Mouse (Mus musculus): Measurements from ENCODE around the gene Plcg1. TPM values are rescaled to one million over a fixed set of nuclear protein-coding genes. Genes with fewer than 3 reads are reported as not detected.

Gene Plcg1
- 18.2 TPM in 2 replicates for polyA plus RNA-seq (2012; ENCODE audit: insufficient read depth, insufficient read length, missing spikeins)

DNA sequence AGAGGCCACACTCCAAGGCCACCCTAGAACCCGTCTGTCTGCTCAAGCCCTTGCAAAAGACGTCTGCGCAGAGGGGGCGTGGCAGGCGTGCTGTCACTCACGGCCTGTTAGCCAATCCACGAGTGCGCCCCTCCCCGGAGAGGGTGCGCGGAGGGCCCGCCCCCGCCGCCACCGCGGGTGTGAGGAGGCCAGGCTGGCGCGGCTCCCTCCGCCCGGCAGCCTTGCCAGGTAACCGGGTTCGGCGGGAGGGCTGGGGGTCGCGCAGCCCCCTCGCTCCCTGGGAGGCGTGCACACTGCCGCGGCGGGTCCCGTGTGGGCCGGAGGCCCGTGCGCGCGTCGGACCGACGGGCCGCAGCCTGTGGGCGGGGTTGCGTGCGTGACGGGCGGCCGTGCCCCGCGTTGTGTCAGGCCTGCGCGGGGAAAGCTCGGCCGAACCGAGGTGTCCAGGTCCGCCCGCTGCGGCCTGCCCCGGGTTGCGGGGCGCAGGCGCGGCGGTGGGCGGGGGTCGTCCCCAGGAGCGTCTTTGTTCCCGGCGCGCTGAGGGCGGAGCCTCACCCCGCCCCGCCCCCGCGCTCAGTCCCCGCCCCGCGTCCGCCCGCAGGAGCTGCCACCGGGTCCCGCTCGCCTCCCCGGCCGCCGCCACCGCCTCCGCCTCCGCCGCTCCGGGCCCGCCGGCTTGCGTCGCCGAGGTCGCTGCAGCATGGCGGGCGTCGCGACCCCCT is at the start of gene Plcg1:
Plcg1 (plus strand) TSS at position 184 of the 722 bp plus-strand sequence.
- H3K4me3 ChIP-seq (ENCODE audit: insufficient read depth, low read depth, low read length), result peak within 1 kb of the TSS; percentile 84
- peak within 1 kb of the TSS; percentile 88 for H3K27ac ChIP-seq (replicated peaks; ENCODE audit: low read depth, low read length)
- peaks cover 38% of the 10 kb centered on the region for H3K4me1 ChIP-seq (ENCODE audit: control insufficient read depth, insufficient read depth, insufficient read length, low read length)

- H3K4me1 ChIP-seq (ENCODE audit: control insufficient read depth, insufficient read depth, insufficient read length, low read length), result no peaks in the 10 kb centered on the region
- peak overlapping the region; percentile 31; the same call in 1 of the 2 replicates for H3K27ac ChIP-seq (replicated peaks; ENCODE audit: low read depth, low read length)
- H3K4me3 ChIP-seq (ENCODE audit: insufficient read depth, low read depth, low read length), result no peak overlapping the region
Measured at GRCm38 (mm10) chr2:160700271-160700670, 30.8 kb upstream of the Plcg1 start.

GRCm38 (mm10) chr2:160701603-160702002 is 29.5 kb upstream of the Plcg1 start:
- Histone ChIP-seq H3K27ac (replicated peaks; ENCODE audit: low read depth, low read length) (no peak overlapping the region), H3K4me1 (ENCODE audit: control insufficient read depth, insufficient read depth, insufficient read length, low read length) (no peaks in the 10 kb centered on the region), H3K4me3 (ENCODE audit: insufficient read depth, low read depth, low read length) (no peak overlapping the region)

- Histone ChIP-seq H3K4me1 (ENCODE audit: control insufficient read depth, insufficient read depth, insufficient read length, low read length) (no peaks in the 10 kb centered on the region), H3K27ac (replicated peaks; ENCODE audit: low read depth, low read length) (no peak overlapping the region), H3K4me3 (ENCODE audit: insufficient read depth, low read depth, low read length) (no peak overlapping the region)
Measured at GRCm38 (mm10) chr2:160702824-160703223, 28.3 kb upstream of the Plcg1 start.

GRCm38 (mm10) chr2:160707673-160708072 is 23.4 kb upstream of the Plcg1 start:
- no peak overlapping the region for H3K4me3 ChIP-seq (ENCODE audit: insufficient read depth, low read depth, low read length)
- no peak overlapping the region for H3K27ac ChIP-seq (replicated peaks; ENCODE audit: low read depth, low read length)
- no peaks in the 10 kb centered on the region for H3K4me1 ChIP-seq (ENCODE audit: control insufficient read depth, insufficient read depth, insufficient read length, low read length)

DNA sequence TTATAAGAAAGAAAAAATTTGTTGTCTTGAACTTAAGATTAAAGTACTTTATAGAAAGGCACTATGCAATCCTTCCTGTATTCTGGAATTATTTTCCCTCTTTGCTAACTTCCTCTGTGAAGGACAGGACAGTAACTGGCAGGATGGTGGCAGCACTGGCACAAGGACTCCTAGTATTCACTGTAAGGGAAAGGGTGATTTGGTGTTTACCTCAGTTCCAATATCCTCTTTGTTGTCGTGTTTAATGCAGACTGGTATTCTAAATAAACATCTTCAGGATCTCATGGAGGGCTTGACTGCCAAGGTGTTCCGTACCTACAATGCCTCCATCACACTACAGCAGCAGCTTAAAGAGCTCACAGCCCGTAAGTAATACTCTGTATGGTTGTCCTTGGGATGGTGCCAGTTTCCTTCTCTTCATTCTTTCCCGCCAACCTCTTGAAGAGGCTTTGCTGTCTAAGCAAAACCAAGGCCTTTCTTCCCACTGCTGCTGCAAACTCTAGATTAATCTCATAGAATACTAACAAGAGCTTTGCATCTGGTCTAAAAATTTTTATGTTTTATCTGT is 15.6 kb upstream of the Plcg1 start:
- H3K4me3 ChIP-seq (ENCODE audit: insufficient read depth, low read depth, low read length), result no peak overlapping the region
- no peaks in the 10 kb centered on the region for H3K4me1 ChIP-seq (ENCODE audit: control insufficient read depth, insufficient read depth, insufficient read length, low read length)
- no peak overlapping the region for H3K27ac ChIP-seq (replicated peaks; ENCODE audit: low read depth, low read length)

DNA sequence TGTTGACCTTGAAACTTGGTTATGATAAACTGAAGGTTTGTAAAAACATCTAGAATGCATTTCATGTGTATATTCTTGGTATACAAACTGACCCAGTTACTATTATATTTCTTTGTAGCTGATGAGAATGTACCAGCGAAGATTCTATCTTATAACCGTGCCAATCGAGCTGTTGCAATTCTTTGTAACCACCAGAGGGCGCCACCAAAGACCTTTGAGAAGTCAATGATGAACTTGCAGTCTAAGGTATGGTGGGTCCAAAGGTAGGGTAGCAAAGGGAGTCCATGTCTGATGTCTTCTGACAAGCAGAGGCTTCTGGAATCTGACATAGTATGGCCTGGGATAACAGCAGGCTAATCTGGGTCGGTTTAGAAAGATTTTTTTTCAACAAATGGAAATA is 13.8 kb upstream of the Plcg1 start:
- Histone ChIP-seq H3K4me3 (ENCODE audit: insufficient read depth, low read depth, low read length) (no peak overlapping the region), H3K27ac (replicated peaks; ENCODE audit: low read depth, low read length) (no peak overlapping the region)

DNA sequence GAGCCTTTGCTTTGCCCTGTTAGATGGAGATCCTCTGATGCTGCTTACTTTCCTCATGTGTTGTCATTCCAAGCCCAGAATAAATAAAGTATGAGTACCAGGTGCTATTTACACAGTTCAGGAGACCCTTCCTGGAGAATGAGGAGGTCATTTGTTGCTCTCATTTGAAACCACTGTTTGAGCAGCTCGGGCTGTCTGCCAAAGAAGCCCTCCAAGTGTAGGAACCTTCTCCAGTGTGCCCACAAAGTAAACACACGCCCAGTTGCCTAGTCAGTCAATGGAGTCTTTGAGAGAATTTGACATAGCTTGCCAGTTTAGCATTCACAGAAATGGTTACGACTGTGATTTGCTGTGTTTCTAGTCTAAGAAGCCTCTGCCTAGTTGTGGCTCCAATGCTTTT is 12.3 kb upstream of the Plcg1 start:
- no peaks in the 10 kb centered on the region for H3K4me1 ChIP-seq (ENCODE audit: control insufficient read depth, insufficient read depth, insufficient read length, low read length)
- H3K4me3 ChIP-seq (ENCODE audit: insufficient read depth, low read depth, low read length), result no peak overlapping the region
- no peak overlapping the region for H3K27ac ChIP-seq (replicated peaks; ENCODE audit: low read depth, low read length)

More for the DNA sequence above, 13.8 kb upstream of the Plcg1 start:
- no peaks in the 10 kb centered on the region for H3K4me1 ChIP-seq (ENCODE audit: control insufficient read depth, insufficient read depth, insufficient read length, low read length)

GRCm38 (mm10) chr2:160722714-160723113 is 8.4 kb upstream of the Plcg1 start:
- no peak overlapping the region for H3K27ac ChIP-seq (replicated peaks; ENCODE audit: low read depth, low read length)
- H3K4me1 ChIP-seq (ENCODE audit: control insufficient read depth, insufficient read depth, insufficient read length, low read length), result peaks cover 4% of the 10 kb centered on the region; the same call in 1 of the 2 replicates
- no peak overlapping the region for H3K4me3 ChIP-seq (ENCODE audit: insufficient read depth, low read depth, low read length)

DNA sequence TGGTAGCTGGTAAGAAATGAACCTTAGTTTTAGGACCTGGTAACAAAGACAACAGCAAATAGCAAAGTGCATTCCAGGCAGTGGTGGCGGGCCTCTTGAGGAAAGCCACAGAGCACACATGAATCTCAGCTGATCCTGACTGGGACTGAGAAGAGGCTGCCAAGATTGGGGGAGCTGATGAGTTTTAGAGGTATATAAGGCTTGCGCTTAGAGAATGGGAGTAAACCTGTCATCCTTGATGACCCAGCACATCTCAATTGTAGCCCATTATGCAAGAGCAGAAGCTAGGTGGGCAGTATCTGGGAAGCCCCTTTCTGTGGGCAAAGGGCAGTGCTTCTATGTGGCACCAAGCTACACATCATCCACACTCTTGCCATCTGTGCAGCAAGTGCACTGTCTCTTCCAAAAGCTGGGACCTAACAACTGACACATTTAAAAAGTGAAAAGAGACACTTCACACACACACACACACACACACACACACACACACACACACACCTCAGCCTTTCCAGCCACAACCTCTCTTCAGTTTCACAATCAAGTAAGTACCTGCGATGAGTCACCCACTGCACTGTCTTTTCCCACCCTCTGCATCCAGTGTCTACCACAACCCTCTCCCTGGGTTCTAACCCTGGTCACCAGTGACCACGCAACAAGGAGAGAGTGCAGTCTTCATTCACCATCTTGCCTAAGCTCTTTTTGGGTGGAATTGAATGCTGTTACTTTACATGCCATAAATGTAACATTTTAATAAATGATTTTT is 7.3 kb upstream of the Plcg1 start:
- peaks cover 5% of the 10 kb centered on the region; the same call in 1 of the 2 replicates for H3K4me1 ChIP-seq (ENCODE audit: control insufficient read depth, insufficient read depth, insufficient read length, low read length)
- no peak overlapping the region for H3K27ac ChIP-seq (replicated peaks; ENCODE audit: low read depth, low read length)
- no peak overlapping the region for H3K4me3 ChIP-seq (ENCODE audit: insufficient read depth, low read depth, low read length)

DNA sequence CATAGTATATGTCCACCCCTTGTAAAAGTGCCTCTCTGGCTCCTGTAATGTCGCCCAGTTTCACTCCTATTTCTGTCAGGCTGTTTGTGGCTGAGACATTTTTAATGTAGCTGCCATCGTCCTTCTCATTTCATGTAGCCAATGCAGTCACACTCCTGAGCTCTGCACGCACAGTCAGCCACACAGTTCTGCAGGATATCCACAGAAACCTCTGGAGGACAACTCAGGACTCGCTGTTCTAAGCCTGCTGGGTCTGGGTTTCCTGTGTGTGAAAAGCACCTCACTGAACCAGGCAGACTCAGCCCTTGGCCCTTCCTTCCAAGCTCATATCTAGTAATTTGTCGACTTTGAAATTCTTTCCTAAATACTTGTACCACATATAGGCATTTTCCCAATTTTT is 6.6 kb upstream of the Plcg1 start:
- Histone ChIP-seq H3K27ac (replicated peaks; ENCODE audit: low read depth, low read length) (no peak overlapping the region), H3K4me3 (ENCODE audit: insufficient read depth, low read depth, low read length) (no peak overlapping the region), H3K4me1 (ENCODE audit: control insufficient read depth, insufficient read depth, insufficient read length, low read length) (peaks cover 5% of the 10 kb centered on the region; the same call in 1 of the 2 replicates)

- Histone ChIP-seq H3K27ac (replicated peaks; ENCODE audit: low read depth, low read length) (no peak overlapping the region), H3K4me1 (ENCODE audit: control insufficient read depth, insufficient read depth, insufficient read length, low read length) (peaks cover 14% of the 10 kb centered on the region), H3K4me3 (ENCODE audit: insufficient read depth, low read depth, low read length) (no peak overlapping the region)
Measured at GRCm38 (mm10) chr2:160725877-160726864, 4.9 kb upstream of the Plcg1 start.

DNA sequence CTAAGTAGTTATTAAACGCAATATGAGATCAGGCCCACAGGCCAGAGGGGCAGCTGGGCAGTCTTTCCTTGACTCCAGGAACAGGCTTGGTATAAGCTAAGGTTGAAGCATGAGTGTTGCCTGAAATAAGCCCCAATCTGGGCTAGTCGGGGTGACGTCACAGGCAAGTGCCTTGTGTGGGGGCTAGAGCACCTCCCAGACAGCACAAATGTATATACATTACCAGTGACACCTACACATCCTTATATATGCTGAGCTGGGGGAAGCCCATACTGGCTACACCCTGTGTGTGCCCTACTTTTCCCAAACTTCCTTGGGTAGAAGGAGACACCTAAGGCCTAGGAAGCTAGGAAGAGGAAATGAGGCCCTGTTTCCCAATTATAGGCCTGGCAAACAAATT is 2.1 kb upstream of the Plcg1 start:
- Histone ChIP-seq H3K4me3 (ENCODE audit: insufficient read depth, low read depth, low read length) (no peak overlapping the region), H3K4me1 (ENCODE audit: control insufficient read depth, insufficient read depth, insufficient read length, low read length) (peaks cover 23% of the 10 kb centered on the region), H3K27ac (replicated peaks; ENCODE audit: low read depth, low read length) (0 out of 2 replicates have a peak overlapping the region, but pooled peaks have one; percentile 23)

DNA sequence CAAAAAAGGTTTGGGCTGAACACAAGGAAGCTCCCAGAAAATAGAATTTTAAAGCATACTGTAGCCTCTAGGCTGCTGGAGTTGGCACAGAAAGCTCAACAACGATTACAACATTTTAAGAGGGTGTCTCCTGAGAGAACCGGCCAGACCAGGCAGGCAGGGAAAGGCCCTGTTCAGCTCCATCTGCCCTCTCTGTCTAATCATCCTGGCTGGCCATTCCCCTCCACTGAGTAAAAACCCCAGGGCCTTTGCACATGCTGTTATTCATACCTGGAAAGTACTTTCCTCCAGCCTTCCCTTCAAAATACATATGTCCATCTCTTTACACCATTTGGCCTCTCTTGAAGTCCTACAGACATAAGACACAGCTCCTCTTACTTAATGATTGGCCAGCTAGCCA is 1.7 kb upstream of the Plcg1 start:
- no peak overlapping the region for H3K4me3 ChIP-seq (ENCODE audit: insufficient read depth, low read depth, low read length)
- H3K4me1 ChIP-seq (ENCODE audit: control insufficient read depth, insufficient read depth, insufficient read length, low read length), result peaks cover 23% of the 10 kb centered on the region
- H3K27ac ChIP-seq (replicated peaks; ENCODE audit: low read depth, low read length), result peak overlapping the region; percentile 23; the same call in 1 of the 2 replicates
